Mouse (Mus musculus) E14TG2a.4 (cell line): ENCODE measurements around the gene Ip6k3.

Experiments
- H3K27me3 ChIP-seq: 2 replicates; pipeline ENCODE4 v1.6.1; 2014; ENCODE audit warnings: low read length, control low read depth; ENCODE audit not compliant: insufficient read depth
- H3K36me3 ChIP-seq: 2 replicates; pipeline ENCODE4 v1.6.1; 2014; ENCODE audit warnings: low read length, control low read depth; ENCODE audit not compliant: insufficient read depth
- H3K4me1 ChIP-seq: replicated peaks from 2 replicates; pipeline ENCODE4 v1.6.1; 2014; ENCODE audit warnings: low read depth, low read length, control low read depth
- H3K4me3 ChIP-seq: replicated peaks from 2 replicates; pipeline ENCODE4 v1.5.1; 2014; ENCODE audit warnings: mild to moderate bottlenecking, low read length
- H3K9me3 ChIP-seq: 2 replicates; pipeline ENCODE4 v1.6.1; 2014; ENCODE audit warnings: low read length, control low read depth
- CTCF ChIP-seq: conservative IDR thresholded peaks from 2 replicates; pipeline ENCODE4 v1.5.1; 2014; ENCODE audit warnings: low read length
- NANOG ChIP-seq: IDR thresholded peaks from 2 replicates; pipeline ENCODE4 v1.6.1; 2014; ENCODE audit warnings: borderline replicate concordance, low read length, mixed read lengths
- POU5F1 ChIP-seq: IDR thresholded peaks from 2 replicates; pipeline ENCODE4 v1.6.1; 2014; ENCODE audit warnings: low read length, borderline replicate concordance

The Ip6k3 gene

GRCm38 (mm10) chr17:27187059-27187458 lies 19.5 kb upstream of the Ip6k3 start:
- TF ChIP-seq CTCF (no peak), POU5F1 (no peak), NANOG (no peak)
- Histone ChIP-seq H3K27me3 (no peaks in the 10 kb centered on the region), H3K4me3 (no peak overlapping the region), H3K9me3 (no peaks in the 10 kb centered on the region), H3K4me1 (peaks cover 59% of the 10 kb centered on the region), H3K36me3 (peaks cover 26% of the 10 kb centered on the region)

GRCm38 (mm10) chr17:27186068-27186467 lies 18.5 kb upstream of the Ip6k3 start:
- Histone ChIP-seq H3K9me3 (no peaks in the 10 kb centered on the region), H3K4me3 (no peak overlapping the region), H3K36me3 (peaks cover 16% of the 10 kb centered on the region), H3K27me3 (0 out of 2 replicates have a peak, but pooled peaks cover 2% of the 10 kb centered on the region), H3K4me1 (peaks cover 58% of the 10 kb centered on the region)
- no peak for TF ChIP-seq POU5F1
- no peak for TF ChIP-seq NANOG
- TF ChIP-seq CTCF, result no peak

DNA sequence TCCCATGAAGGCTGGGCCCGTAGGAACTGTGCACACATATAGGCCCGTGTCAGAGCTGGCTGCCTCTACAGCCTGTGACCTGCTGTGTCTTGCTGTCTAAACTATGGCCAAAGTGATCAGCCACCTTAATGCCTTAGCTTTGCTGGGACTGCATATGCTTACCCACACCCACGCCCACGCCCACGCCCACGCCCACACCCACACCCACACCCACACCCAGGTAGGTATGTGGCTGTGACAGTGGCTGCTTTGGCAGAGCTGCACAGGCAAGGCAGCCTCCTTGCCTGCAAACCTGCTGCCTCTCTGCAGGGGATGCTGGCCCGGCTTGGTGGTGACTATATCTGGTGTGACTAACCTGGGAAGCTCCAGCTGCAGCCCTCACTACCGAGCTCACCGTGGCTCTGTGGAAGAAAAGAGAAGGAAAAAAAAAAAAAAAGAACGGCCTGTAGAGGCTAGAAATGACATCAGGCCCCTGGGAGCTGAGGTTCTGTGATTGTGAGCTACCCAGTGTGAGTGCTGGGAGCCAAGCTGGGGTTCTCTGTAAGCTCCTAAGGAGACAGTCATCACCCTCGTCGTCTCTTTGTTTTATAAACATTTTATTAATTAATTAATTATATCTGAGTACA lies 16.2 kb upstream of the Ip6k3 start:
- Histone ChIP-seq H3K4me3 (no peak overlapping the region), H3K9me3 (no peaks in the 10 kb centered on the region), H3K4me1 (peaks cover 53% of the 10 kb centered on the region), H3K36me3 (no peaks in the 10 kb centered on the region), H3K27me3 (0 out of 2 replicates have a peak, but pooled peaks cover 2% of the 10 kb centered on the region)
- TF ChIP-seq POU5F1, result no peak
- TF ChIP-seq CTCF, result no peak
- TF ChIP-seq NANOG, result no peak

- Histone ChIP-seq H3K4me1 (peaks cover 59% of the 10 kb centered on the region), H3K4me3 (no peak overlapping the region), H3K27me3 (0 out of 2 replicates have a peak, but pooled peaks cover 2% of the 10 kb centered on the region), H3K36me3 (no peaks in the 10 kb centered on the region), H3K9me3 (no peaks in the 10 kb centered on the region)
- TF ChIP-seq POU5F1, result no peak
- TF ChIP-seq CTCF, result no peak
- no peak for TF ChIP-seq NANOG
These were observed 14.8 kb upstream of the Ip6k3 start for GRCm38 (mm10) chr17:27182401-27182800.

DNA sequence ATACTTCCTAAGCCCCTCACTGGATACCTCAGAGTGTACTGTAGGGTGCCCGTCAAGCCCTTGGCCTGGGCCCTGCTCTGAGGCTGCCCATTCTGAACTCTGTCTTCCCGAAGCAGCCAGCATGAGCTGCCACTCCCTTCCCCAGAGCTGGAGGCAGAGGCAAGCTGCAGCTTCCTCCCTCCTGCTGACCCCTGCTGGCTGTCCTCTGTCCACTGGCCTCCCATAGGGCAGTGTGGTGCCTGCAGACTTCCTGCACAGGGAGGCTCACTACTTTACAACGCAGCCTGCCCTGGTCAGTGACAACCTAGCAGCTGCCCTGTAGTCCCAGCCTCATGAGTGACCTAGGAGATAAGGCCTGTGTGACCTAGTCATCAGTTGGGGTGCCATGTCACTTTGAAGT lies 14.1 kb upstream of the Ip6k3 start:
- no peaks in the 10 kb centered on the region for H3K36me3 ChIP-seq
- no peak overlapping the region for H3K4me3 ChIP-seq
- H3K27me3 ChIP-seq, result 0 out of 2 replicates have a peak, but pooled peaks cover 2% of the 10 kb centered on the region
- TF ChIP-seq NANOG (no peak), POU5F1 (no peak), CTCF (no peak)
- H3K4me1 ChIP-seq, result peaks cover 55% of the 10 kb centered on the region
- H3K9me3 ChIP-seq, result no peaks in the 10 kb centered on the region

GRCm38 (mm10) chr17:27179681-27180280 lies 12.2 kb upstream of the Ip6k3 start:
- 0 out of 2 replicates have a peak, but pooled peaks have one; percentile 11 for TF ChIP-seq NANOG
- TF ChIP-seq POU5F1, result no peak

GRCm38 (mm10) chr17:27178427-27179177 lies 11.0 kb upstream of the Ip6k3 start:
- Histone ChIP-seq H3K27me3 (peaks cover 7% of the 10 kb centered on the region), H3K4me1 (peaks cover 53% of the 10 kb centered on the region), H3K9me3 (no peaks in the 10 kb centered on the region), H3K4me3 (peak overlapping the region; percentile 75), H3K36me3 (no peaks in the 10 kb centered on the region)
- no peak; the same call in 1 of the 2 replicates for TF ChIP-seq NANOG
- no peak for TF ChIP-seq POU5F1

More at GRCm38 (mm10) chr17:27179681-27180280, 12.2 kb upstream of the Ip6k3 start:
- Histone ChIP-seq H3K36me3 (no peaks in the 10 kb centered on the region), H3K27me3 (peaks cover 7% of the 10 kb centered on the region), H3K9me3 (no peaks in the 10 kb centered on the region), H3K4me3 (peak overlapping the region; percentile 75), H3K4me1 (peaks cover 51% of the 10 kb centered on the region)

GRCm38 (mm10) chr17:27178019-27178418 lies 10.4 kb upstream of the Ip6k3 start:
- TF ChIP-seq POU5F1, result no peak
- TF ChIP-seq CTCF, result no peak
- no peak for TF ChIP-seq NANOG
- peaks cover 7% of the 10 kb centered on the region for H3K27me3 ChIP-seq
- peaks cover 52% of the 10 kb centered on the region for H3K4me1 ChIP-seq
- no peaks in the 10 kb centered on the region for H3K9me3 ChIP-seq
- no peaks in the 10 kb centered on the region for H3K36me3 ChIP-seq
- peak overlapping the region; percentile 75 for H3K4me3 ChIP-seq
